Mouse (Mus musculus) intestine, embryonic 14.5 days (tissue): ENCODE measurements at regions not wholly inside any gene's neighbourhood (a gene's known extent, or its start where the extent isn't known, plus 50 kb on each side); places are given as distances from the start of the nearest gene placed in this dataset.

Experiments used
- ATAC-seq: fragments of 200-750 bp; cut with Nextera tagmentation; replicated peaks from 2 replicates; pipeline ENCODE4 v1.8.0; 2017; ENCODE audit warnings: low read depth, moderate number of reproducible peaks, moderate TSS enrichment, moderate library complexity; ENCODE audit not compliant: low FRiP score, low TSS enrichment
- DNase-seq: peaks from one replicate; pipeline ENCODE4 v3.0.0-alpha.2; 2018; ENCODE audit warnings: low spot score
- H3K27ac ChIP-seq: fragments of 300-500 bp; sonication (generic); 2 replicates; pipeline ENCODE4 v1.5.1; 2014; ENCODE audit warnings: low read depth, mild to moderate bottlenecking, control low read depth
- H3K27me3 ChIP-seq: fragments of 300-500 bp; sonication (generic); replicated peaks from 2 replicates; pipeline ENCODE4 v1.6.1; 2014; ENCODE audit warnings: low read length, control low read depth; ENCODE audit not compliant: control insufficient read depth, insufficient read depth
- H3K36me3 ChIP-seq: fragments of 300-500 bp; sonication (generic); 2 replicates; pipeline ENCODE4 v1.6.1; 2014; ENCODE audit warnings: low read length, control low read depth; ENCODE audit not compliant: control insufficient read depth, insufficient read depth
- H3K4me1 ChIP-seq: fragments of 300-500 bp; sonication (generic); replicated peaks from 2 replicates; pipeline ENCODE4 v1.6.1; 2014; ENCODE audit warnings: low read length, control low read depth, mixed read lengths; ENCODE audit not compliant: control insufficient read depth, insufficient read depth
- H3K4me2 ChIP-seq: fragments of 300-500 bp; sonication (generic); 2 replicates; pipeline ENCODE4 v1.6.1; 2014; ENCODE audit warnings: low read length
- H3K4me3 ChIP-seq: fragments of 300-500 bp; sonication (generic); 2 replicates; pipeline ENCODE4 v1.5.1; 2014; ENCODE audit warnings: low read depth, low read length, control low read depth, mixed read lengths
- H3K9ac ChIP-seq: fragments of 300-500 bp; sonication (generic); 2 replicates; pipeline ENCODE4 v1.6.1; 2014; ENCODE audit warnings: mild to moderate bottlenecking, low read length
- H3K9me3 ChIP-seq: fragments of 300-500 bp; sonication (generic); 2 replicates; pipeline ENCODE4 v1.6.1; 2016; ENCODE audit warnings: low read length, control low read depth; ENCODE audit not compliant: control insufficient read depth
- WGBS: fragments of 180-500 bp; shearing (Covaris S2); extraction: QIAGEN DNeasy Blood & Tissue Kit; methylation state at CpG from one replicate; pipeline ENCODE4 v1.1.7; 2014; 5-methylcytosine and 5-hydroxymethylcytosine counted together

- ATAC-seq = no peak
- 52% methylated on average over 3 of the region's 3 CpGs for WGBS
- no peak overlapping the region for H3K27ac ChIP-seq
Measured at GRCm38 (mm10) chr9:14024701-14025100, 197.2 kb downstream of the Fam76b start.

DNA sequence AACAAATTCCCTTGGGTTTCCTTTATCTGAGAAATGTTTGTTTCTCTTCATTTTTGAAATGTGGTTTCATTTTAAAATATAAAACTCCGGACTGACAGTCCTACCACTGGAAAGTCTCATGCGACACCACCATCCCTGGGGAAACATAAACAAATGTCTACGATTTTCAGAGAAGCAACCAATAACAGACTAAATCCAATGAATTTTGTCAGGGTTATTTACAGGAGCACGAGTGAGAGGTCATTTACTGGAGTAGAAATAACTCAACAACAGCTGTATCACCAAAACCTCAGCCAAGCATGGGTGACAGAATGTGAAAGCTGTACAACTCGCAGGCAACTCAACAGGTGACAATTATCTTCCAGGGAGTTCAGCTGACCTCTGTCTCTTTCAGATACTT is 200.5 kb downstream of the Fam76b start:
- ATAC-seq = no peak
- WGBS = 42% methylated on average over 5 of the region's 5 CpGs
- H3K9me3 ChIP-seq = no peaks in the 10 kb centered on the region
- H3K36me3 ChIP-seq = no peaks in the 10 kb centered on the region
- H3K4me3 ChIP-seq = no peak overlapping the region
- no peaks in the 10 kb centered on the region for H3K27me3 ChIP-seq
- peak; percentile 46 for DNase-seq
- H3K27ac ChIP-seq = no peak overlapping the region
- H3K4me1 ChIP-seq = 0 out of 2 replicates have a peak, but pooled peaks cover 5% of the 10 kb centered on the region
- no peak overlapping the region for H3K4me2 ChIP-seq
- no peak overlapping the region for H3K9ac ChIP-seq

More at GRCm38 (mm10) chr9:14024701-14025100, 197.2 kb downstream of the Fam76b start:
- H3K4me2 ChIP-seq = no peak overlapping the region
- H3K9ac ChIP-seq = no peak overlapping the region
- 0 out of 2 replicates have a peak, but pooled peaks cover 5% of the 10 kb centered on the region for H3K4me1 ChIP-seq
- H3K27me3 ChIP-seq = no peaks in the 10 kb centered on the region
- H3K36me3 ChIP-seq = no peaks in the 10 kb centered on the region
- DNase-seq = no peak
- no peak overlapping the region for H3K4me3 ChIP-seq
- H3K9me3 ChIP-seq = no peaks in the 10 kb centered on the region

DNA sequence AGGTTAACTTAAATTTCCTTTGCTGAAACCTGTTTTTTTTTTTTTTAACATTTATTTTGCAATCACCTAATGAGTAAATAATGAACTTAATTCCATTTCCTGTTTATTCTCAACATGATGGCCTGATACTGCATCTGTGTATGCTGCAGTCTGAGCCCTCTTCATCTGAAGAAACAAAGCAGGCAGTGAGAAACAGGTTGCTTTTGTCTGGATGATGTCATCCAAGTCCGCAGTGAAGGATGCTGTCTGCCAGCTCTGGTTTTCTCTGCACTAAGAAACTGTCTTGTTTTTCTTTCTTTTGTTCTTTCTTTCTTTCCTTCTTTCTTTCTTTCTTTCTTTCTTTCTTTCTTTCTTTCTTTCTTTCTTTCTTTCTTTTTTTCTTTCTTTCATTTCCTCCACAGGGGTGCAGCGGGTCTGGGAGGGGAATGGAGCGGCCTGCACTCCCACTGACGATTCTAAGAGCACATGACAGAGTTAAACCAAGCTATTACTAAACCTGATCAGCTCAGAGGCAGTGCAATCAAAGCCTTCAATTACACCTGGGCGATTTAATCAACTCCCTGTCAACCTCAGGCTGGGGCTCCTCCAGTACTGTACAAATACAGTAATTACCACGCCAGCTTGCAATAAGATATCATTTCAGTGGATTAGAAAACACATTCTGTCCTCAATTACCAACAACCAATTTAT is 204.0 kb downstream of the Fam76b start:
- no peak overlapping the region for H3K9ac ChIP-seq
- no peak overlapping the region for H3K4me3 ChIP-seq
- no peaks in the 10 kb centered on the region for H3K36me3 ChIP-seq
- H3K9me3 ChIP-seq = no peaks in the 10 kb centered on the region
- no peaks in the 10 kb centered on the region for H3K27me3 ChIP-seq
- no peak for DNase-seq
- ATAC-seq = no peak
- H3K4me1 ChIP-seq = no peaks in the 10 kb centered on the region
- WGBS = 63% methylated on average over 6 of the region's 6 CpGs
- H3K4me2 ChIP-seq = no peak overlapping the region
- no peak overlapping the region for H3K27ac ChIP-seq

- no peak for DNase-seq
- Histone ChIP-seq H3K4me3 (no peak overlapping the region), H3K27ac (no peak overlapping the region), H3K36me3 (no peaks in the 10 kb centered on the region), H3K4me2 (no peak overlapping the region), H3K9ac (no peak overlapping the region), H3K4me1 (no peaks in the 10 kb centered on the region), H3K9me3 (no peaks in the 10 kb centered on the region), H3K27me3 (no peaks in the 10 kb centered on the region)
- WGBS = 65% methylated on average over 1 of the region's 1 CpGs
- no peak for ATAC-seq
Measured at GRCm38 (mm10) chr9:14032048-14032362, 204.5 kb downstream of the Fam76b start.

DNA sequence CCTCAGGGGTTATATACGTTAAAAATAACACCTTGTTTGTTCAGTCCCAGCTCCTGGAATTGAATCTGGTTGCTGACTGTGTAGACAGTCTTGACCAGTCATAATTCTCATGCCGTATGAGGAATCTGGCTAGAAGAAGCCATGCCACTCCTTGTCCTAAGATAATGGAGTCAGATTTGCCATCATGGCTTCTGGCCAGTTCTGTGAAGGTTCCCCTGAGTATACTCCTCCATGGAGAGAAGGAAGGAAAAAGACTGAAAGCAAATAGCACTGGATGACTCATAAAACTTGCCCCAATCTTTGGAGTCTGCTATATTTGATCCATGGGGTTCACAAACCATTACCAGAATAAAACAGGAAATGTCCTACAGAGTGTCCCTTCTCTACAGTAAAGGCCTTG is 208.0 kb downstream of the Fam76b start:
- Histone ChIP-seq H3K36me3 (no peaks in the 10 kb centered on the region), H3K4me2 (no peak overlapping the region), H3K27me3 (no peaks in the 10 kb centered on the region), H3K4me1 (no peaks in the 10 kb centered on the region), H3K27ac (no peak overlapping the region), H3K9me3 (no peaks in the 10 kb centered on the region), H3K4me3 (no peak overlapping the region), H3K9ac (no peak overlapping the region)
- WGBS = 84% methylated on average over 2 of the region's 2 CpGs
- ATAC-seq (no peak), DNase-seq (no peak)

DNA sequence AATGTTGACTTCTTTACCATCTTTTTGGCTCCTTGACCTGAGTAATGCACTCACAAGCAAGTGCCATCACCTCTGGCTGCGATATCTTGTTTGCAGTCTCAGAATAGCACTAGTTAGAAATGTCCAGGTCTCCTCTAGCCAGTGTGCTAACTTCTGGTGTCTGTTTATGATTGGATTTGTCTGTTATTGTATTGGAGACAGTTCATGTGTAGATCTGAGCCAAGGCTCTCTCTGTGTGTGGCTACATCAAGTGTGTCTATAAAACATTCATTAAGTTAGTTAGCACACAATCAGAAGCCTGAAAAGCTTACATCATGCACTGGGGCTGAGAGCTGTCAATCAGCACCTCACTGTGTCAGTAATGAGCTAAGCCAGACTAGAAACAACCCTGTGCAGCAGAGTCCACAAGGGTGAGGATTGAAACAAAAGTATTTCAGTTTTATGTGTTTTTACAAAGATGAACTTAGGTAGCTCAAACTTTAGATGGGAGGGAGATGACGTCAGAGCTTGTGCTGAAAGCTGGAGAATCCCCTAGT is 214.5 kb downstream of the Fam76b start:
- H3K27ac ChIP-seq = no peak overlapping the region

DNA sequence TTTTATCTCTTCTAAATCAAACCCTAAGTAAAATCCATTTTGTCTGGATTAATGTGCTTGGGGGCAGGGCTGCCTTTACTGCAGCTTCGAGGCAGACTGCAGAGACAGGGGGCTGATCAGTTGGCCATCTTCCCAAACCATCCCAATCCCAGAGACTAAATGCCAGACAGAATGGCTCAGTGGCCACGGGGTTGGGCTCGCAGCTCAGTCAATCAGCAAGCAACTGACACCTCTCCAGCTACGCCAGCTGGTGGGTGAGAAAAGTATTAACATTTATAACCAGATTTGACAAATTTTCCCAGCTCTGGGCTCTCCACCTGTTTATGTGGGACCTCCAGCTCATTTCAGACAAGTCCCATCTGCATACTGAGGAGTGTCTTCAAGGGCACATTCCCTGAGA is 220.7 kb downstream of the Fam76b start:
- WGBS = 60% methylated on average over 4 of the region's 4 CpGs

More for the DNA sequence above, 214.5 kb downstream of the Fam76b start:
- DNase-seq = peak; percentile 39
- no peak overlapping the region for H3K4me2 ChIP-seq
- no peak overlapping the region for H3K9ac ChIP-seq
- no peak overlapping the region for H3K4me3 ChIP-seq
- 0 out of 2 replicates have a peak, but pooled peaks cover 4% of the 10 kb centered on the region for H3K4me1 ChIP-seq
- no peaks in the 10 kb centered on the region for H3K9me3 ChIP-seq
- no peaks in the 10 kb centered on the region for H3K27me3 ChIP-seq
- ATAC-seq = no peak
- WGBS = 50% methylated on average over 2 of the region's 2 CpGs
- no peaks in the 10 kb centered on the region for H3K36me3 ChIP-seq

GRCm38 (mm10) chr9:14053704-14054103 is 221.2 kb upstream of the Sesn3 start:
- no peak overlapping the region for H3K4me3 ChIP-seq
- no peak overlapping the region for H3K4me2 ChIP-seq
- H3K9ac ChIP-seq = no peak overlapping the region
- H3K9me3 ChIP-seq = no peaks in the 10 kb centered on the region
- peaks cover 7% of the 10 kb centered on the region; the same call in 1 of the 2 replicates for H3K4me1 ChIP-seq
- no peaks in the 10 kb centered on the region for H3K36me3 ChIP-seq
- no peak for DNase-seq
- 0 out of 2 replicates have a peak, but pooled peaks have one; percentile 61 for ATAC-seq
- H3K27me3 ChIP-seq = no peaks in the 10 kb centered on the region
- no peak overlapping the region for H3K27ac ChIP-seq
- 50% methylated on average over 2 of the region's 2 CpGs for WGBS

More for the DNA sequence above, 220.7 kb downstream of the Fam76b start:
- Histone ChIP-seq H3K27ac (no peak overlapping the region), H3K9ac (no peak overlapping the region), H3K4me1 (no peaks in the 10 kb centered on the region), H3K27me3 (no peaks in the 10 kb centered on the region), H3K4me2 (no peak overlapping the region), H3K9me3 (no peaks in the 10 kb centered on the region), H3K36me3 (no peaks in the 10 kb centered on the region), H3K4me3 (no peak overlapping the region)
- ATAC-seq (no peak), DNase-seq (no peak)
